In the genomic region with DNA sequence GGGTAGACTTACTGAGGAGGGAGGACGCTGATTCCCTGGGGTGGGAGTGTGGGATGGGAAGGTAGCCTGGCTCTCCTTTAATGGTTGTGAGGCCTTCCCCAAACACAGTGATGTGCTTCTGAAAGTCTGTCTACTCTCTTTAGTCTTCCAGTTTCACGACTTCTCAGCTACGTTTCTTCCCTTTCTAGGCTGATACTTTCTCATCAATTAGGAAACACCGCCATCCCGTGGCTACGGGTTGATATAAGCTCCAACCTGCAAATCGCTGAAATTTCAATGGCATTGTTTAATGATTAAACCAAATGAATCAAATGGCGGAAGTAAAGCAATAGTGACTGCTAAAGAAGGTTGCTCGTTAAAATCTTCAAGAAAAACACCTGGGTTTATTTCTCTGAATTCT, we compare ENCODE assay signal across 8 mouse cellular contexts. TPM values are rescaled to one million over a fixed set of nuclear protein-coding genes. Genes with fewer than 3 reads are reported as not detected.
DNase-seq lines count a peak whose midpoint lies in the region; ATAC-seq and TF ChIP-seq lines count a peak whose summit lies in the region.

No protein-coding gene starts in this region.

- peak; percentile 81 for TF ChIP-seq CTCF in forebrain, postnatal 0 days (IDR thresholded peaks at IDR 0.05; ENCODE audit: low read depth)
- TF ChIP-seq CTCF in kidney, adult 2 months (conservative IDR thresholded peaks at IDR 0.05; ENCODE audit: insufficient read depth, insufficient read length, low read depth, low read length) = peak; percentile 49
- TF ChIP-seq CTCF in liver, postnatal 0 days (IDR thresholded peaks at IDR 0.05; ENCODE audit: low read depth) = peak; percentile 78

- peak overlapping the region; percentile 80; the same call in 1 of the 2 replicates for H3K4me2 ChIP-seq in forebrain, postnatal 0 days (ENCODE audit: low read depth)
- no peak overlapping the region for H3K4me2 ChIP-seq in forebrain, embryonic 13.5 days
- peak overlapping the region; percentile 64; the same call in 1 of the 2 replicates for H3K4me2 ChIP-seq in liver, postnatal 0 days (ENCODE audit: low read depth, low read length)

- no peak overlapping the region for H3K9ac ChIP-seq in forebrain, postnatal 0 days
- H3K9ac ChIP-seq in forebrain, embryonic 13.5 days = no peak overlapping the region
- no peak overlapping the region for H3K9ac ChIP-seq in liver, postnatal 0 days (replicated peaks)

- peak overlapping the region; percentile 41; the same call in 1 of the 2 replicates for H3K4me3 ChIP-seq in forebrain, postnatal 0 days (ENCODE audit: low read depth, low read length)
- no peak overlapping the region for H3K4me3 ChIP-seq in forebrain, embryonic 13.5 days
- no peak overlapping the region for H3K4me3 ChIP-seq in kidney, adult 2 months (ENCODE audit: insufficient read depth, low read depth, low read length)
- no peak overlapping the region for H3K4me3 ChIP-seq in liver, postnatal 0 days (ENCODE audit: low read depth, low read length)

- H3K9me3 ChIP-seq in forebrain, postnatal 0 days (ENCODE audit: low read length) = no peaks in the 10 kb centered on the region
- no peaks in the 10 kb centered on the region for H3K9me3 ChIP-seq in forebrain, embryonic 13.5 days (replicated peaks)
- no peaks in the 10 kb centered on the region for H3K9me3 ChIP-seq in liver, postnatal 0 days (ENCODE audit: low read length)

- H3K4me1 ChIP-seq in forebrain, postnatal 0 days (ENCODE audit: insufficient read depth) = peaks cover 12% of the 10 kb centered on the region
- H3K4me1 ChIP-seq in forebrain, embryonic 13.5 days = peaks cover 18% of the 10 kb centered on the region
- H3K4me1 ChIP-seq in kidney, adult 2 months (ENCODE audit: control insufficient read depth, insufficient read depth, low read length) = peaks cover 28% of the 10 kb centered on the region
- H3K4me1 ChIP-seq in liver, postnatal 0 days (ENCODE audit: insufficient read depth) = peaks cover 16% of the 10 kb centered on the region

- TF ChIP-seq POLR2A in kidney, adult 2 months (IDR thresholded peaks at IDR 0.05; ENCODE audit: low read depth, low read length) = no peak

- peaks cover 7% of the 10 kb centered on the region for H3K36me3 ChIP-seq in forebrain, postnatal 0 days (ENCODE audit: insufficient read depth)
- peaks cover 13% of the 10 kb centered on the region for H3K36me3 ChIP-seq in forebrain, embryonic 13.5 days (ENCODE audit: poor library complexity, severe bottlenecking)
- no peaks in the 10 kb centered on the region; the same call in 1 of the 2 replicates for H3K36me3 ChIP-seq in kidney, adult 2 months (ENCODE audit: control insufficient read depth, insufficient read depth, low read length)
- H3K36me3 ChIP-seq in liver, postnatal 0 days (replicated peaks; ENCODE audit: insufficient read depth, low read length) = no peaks in the 10 kb centered on the region
- no peaks in the 10 kb centered on the region for H3K36me3 ChIP-seq in splenic B cell, adult 2 months (ENCODE audit: control insufficient read depth, insufficient read depth, low read length, poor library complexity, severe bottlenecking)

- 10% methylated on average over 9 of the region's 9 CpGs for WGBS in forebrain, postnatal 0 days
- 7% methylated on average over 9 of the region's 9 CpGs for WGBS in forebrain, embryonic 13.5 days
- WGBS in kidney, adult 2 months = 7% methylated on average over 9 of the region's 9 CpGs
- 5% methylated on average over 9 of the region's 9 CpGs for WGBS in liver, postnatal 0 days (ENCODE audit: insufficient replicate concordance)

- H3K27ac ChIP-seq in forebrain, postnatal 0 days (ENCODE audit: low read depth, low read length) = no peak overlapping the region
- no peak overlapping the region for H3K27ac ChIP-seq in forebrain, embryonic 13.5 days
- H3K27ac ChIP-seq in kidney, adult 2 months (ENCODE audit: insufficient read depth, low read depth, low read length) = peak overlapping the region; percentile 65
- H3K27ac ChIP-seq in liver, postnatal 0 days (ENCODE audit: low read depth) = no peak overlapping the region

- DNase-seq in forebrain, postnatal 0 days = peak; percentile 88
- DNase-seq in urinary bladder, postnatal 36 days (ENCODE audit: low spot score in 2 of 2) = peak; percentile 73 to 79
- no peak for DNase-seq in urinary bladder, postnatal 25 days (ENCODE audit: low spot score)
- peak; percentile 66 for DNase-seq in embryo, embryonic 9.5 days (ENCODE audit: extremely low spot score)
- peak; percentile 92 for DNase-seq in kidney, adult 2 months
- DNase-seq in liver, postnatal 0 days = peak; percentile 74
- peak; percentile 75 for DNase-seq in splenic B cell, adult 2 months (ENCODE audit: low read depth, low spot score)

- no peak for TF ChIP-seq EP300 in liver, postnatal 0 days (IDR thresholded peaks at IDR 0.05; ENCODE audit: low read depth)

- peak; percentile 68; the same call in 1 of the 2 replicates for ATAC-seq in forebrain, postnatal 0 days
- no peak for ATAC-seq in forebrain, embryonic 13.5 days
- peak; percentile 24; the same call in 1 of the 2 replicates for ATAC-seq in liver, postnatal 0 days

- peaks cover 23% of the 10 kb centered on the region for H3K27me3 ChIP-seq in forebrain, postnatal 0 days (ENCODE audit: insufficient read depth, low read length)
- H3K27me3 ChIP-seq in forebrain, embryonic 13.5 days = peaks cover 60% of the 10 kb centered on the region
- no peaks in the 10 kb centered on the region for H3K27me3 ChIP-seq in kidney, adult 2 months (replicated peaks; ENCODE audit: control insufficient read depth, insufficient read depth, low read length)
- peaks cover 35% of the 10 kb centered on the region for H3K27me3 ChIP-seq in liver, postnatal 0 days (ENCODE audit: insufficient read depth, low read length)
- peaks cover 3% of the 10 kb centered on the region for H3K27me3 ChIP-seq in splenic B cell, adult 2 months (ENCODE audit: control insufficient read depth, insufficient read depth, low read length, poor library complexity, severe bottlenecking)

RNA-seq across cellular contexts. Expression of gene Slc16a11, which starts 0.3 kb away (rescaled TPM):
- 11.8 and 19.7 TPM in 2 replicates for total RNA-seq in forebrain, postnatal 0 days (2014; rRNA removed)
- 9.6 and 13.1 TPM in 2 replicates for polyA plus RNA-seq in forebrain, postnatal 0 days (2015; fragmentation: Nextera tagmentation; extraction: Ambion mirVana)
- polyA plus RNA-seq in forebrain, embryonic 13.5 days (2015; fragmentation: Nextera tagmentation; extraction: Ambion mirVana) = 1.8 and 2.2 TPM in 2 replicates
- 36.4 and 56.5 TPM in 2 replicates for polyA plus RNA-seq in kidney, adult 2 months (2012; rRNA removed)
- 1.4 and 1.8 TPM in 2 replicates for polyA plus RNA-seq in liver, postnatal 0 days (2015; fragmentation: Nextera tagmentation; extraction: Ambion mirVana)

RNA-seq across cellular contexts. Expression of gene Slc16a13, which starts 8.0 kb away (rescaled TPM):
- total RNA-seq in forebrain, postnatal 0 days (2014; rRNA removed) = 9.8 and 10.9 TPM in 2 replicates
- polyA plus RNA-seq in forebrain, postnatal 0 days (2015; fragmentation: Nextera tagmentation; extraction: Ambion mirVana) = 8.2 and 9.6 TPM in 2 replicates
- polyA plus RNA-seq in forebrain, embryonic 13.5 days (2015; fragmentation: Nextera tagmentation; extraction: Ambion mirVana) = 13.4 and 14.8 TPM in 2 replicates
- polyA plus RNA-seq in kidney, adult 2 months (2012; rRNA removed) = 44.0 and 48.8 TPM in 2 replicates
- polyA plus RNA-seq in liver, postnatal 0 days (2015; fragmentation: Nextera tagmentation; extraction: Ambion mirVana) = 1.3 and 1.9 TPM in 2 replicates

RNA-seq across cellular contexts. Expression of gene Bcl6b, which starts 16.7 kb away (rescaled TPM):
- total RNA-seq in forebrain, postnatal 0 days (2014; rRNA removed) = 4.2 TPM in 2 replicates
- 3.8 and 5.3 TPM in 2 replicates for polyA plus RNA-seq in forebrain, postnatal 0 days (2015; fragmentation: Nextera tagmentation; extraction: Ambion mirVana)
- 4.3 and 4.7 TPM in 2 replicates for polyA plus RNA-seq in forebrain, embryonic 13.5 days (2015; fragmentation: Nextera tagmentation; extraction: Ambion mirVana)
- polyA plus RNA-seq in kidney, adult 2 months (2012; rRNA removed) = 7.9 and 8.8 TPM in 2 replicates
- 1.4 and 1.8 TPM in 2 replicates for polyA plus RNA-seq in liver, postnatal 0 days (2015; fragmentation: Nextera tagmentation; extraction: Ambion mirVana)

RNA-seq across cellular contexts. Expression of gene 0610010K14Rik, which starts 24.8 kb away (rescaled TPM):
- total RNA-seq in forebrain, postnatal 0 days (2014; rRNA removed) = 48.7 and 54.1 TPM in 2 replicates
- polyA plus RNA-seq in forebrain, postnatal 0 days (2015; fragmentation: Nextera tagmentation; extraction: Ambion mirVana) = 161 and 207 TPM in 2 replicates
- 226 and 229 TPM in 2 replicates for polyA plus RNA-seq in forebrain, embryonic 13.5 days (2015; fragmentation: Nextera tagmentation; extraction: Ambion mirVana)
- 73.6 and 78.9 TPM in 2 replicates for polyA plus RNA-seq in kidney, adult 2 months (2012; rRNA removed)
- polyA plus RNA-seq in liver, postnatal 0 days (2015; fragmentation: Nextera tagmentation; extraction: Ambion mirVana) = 48.9 and 55.2 TPM in 2 replicates

RNA-seq across cellular contexts. Expression of gene Gm21988, which starts 26.7 kb away (rescaled TPM):
- 4.9 and 7.4 TPM in 2 replicates for total RNA-seq in forebrain, postnatal 0 days (2014; rRNA removed)
- polyA plus RNA-seq in forebrain, postnatal 0 days (2015; fragmentation: Nextera tagmentation; extraction: Ambion mirVana) = 16.6 and 19.4 TPM in 2 replicates
- polyA plus RNA-seq in forebrain, embryonic 13.5 days (2015; fragmentation: Nextera tagmentation; extraction: Ambion mirVana) = 10.7 and 12.1 TPM in 2 replicates
- 13.9 and 15.8 TPM in 2 replicates for polyA plus RNA-seq in kidney, adult 2 months (2012; rRNA removed)
- 5.4 and 5.8 TPM in 2 replicates for polyA plus RNA-seq in liver, postnatal 0 days (2015; fragmentation: Nextera tagmentation; extraction: Ambion mirVana)
